Mouse (Mus musculus): Measurements from ENCODE around the gene Zfp52. TPM values are rescaled to one million over a fixed set of nuclear protein-coding genes. Genes with fewer than 3 reads are reported as not detected.
A peak's percentile ranks its signal among the peaks of the same experiment; 100 is the strongest.

Gene Zfp52
- total RNA-seq (2021): 1 to 10 TPM; 5.7 to 8.0 TPM
- long read RNA-seq, experiment 1, transcript Zfp52-202 (5 exons, 3,164 nt): major isoform, 13 of 18 reads
- long read RNA-seq, experiment 1, partial matches to known transcripts: 1 of 18 reads
- long read RNA-seq, experiment 1, other reads (novel, unspliced or antisense): 4 of 18 reads
- long read RNA-seq, experiment 2, transcript Zfp52-202 (5 exons, 3,164 nt): major isoform, 13 of 16 reads
- long read RNA-seq, experiment 2, partial matches to known transcripts: 0 of 16 reads
- long read RNA-seq, experiment 2, other reads (novel, unspliced or antisense): 3 of 16 reads

GRCm38 (mm10) chr17:21535096-21536001 is at the start of gene Zfp52:
TSS of gene Zfp52 (plus strand) at chr17:21535539.
- H3K4me3 ChIP-seq: peak within 1 kb of the TSS; percentile 76
- intact Hi-C loops (cut with DNase I): loop anchor here (10.0 kb wide), 2 partner anchors 199 to 301 kb away; partner anchors contain the start of gene Zfp229
- no peak for TF ChIP-seq CTCF (IDR thresholded peaks at IDR 0.05)
- H3K27ac ChIP-seq: peak within 1 kb of the TSS; percentile 88
- DNase-seq: peak; percentile 75

- Histone ChIP-seq H3K27ac (peak within 1 kb of the TSS; percentile 85), H3K4me3 (peak within 1 kb of the TSS; percentile 92)
- intact Hi-C loops (cut with DNase I): no loop called here
- DNase-seq: peak; percentile 90
- no peak; the same call in 1 of the 2 replicates for TF ChIP-seq CTCF (IDR thresholded peaks at IDR 0.05)
These were observed 46.4 kb upstream of the Zfp52 start, which contains the start of gene Zfp53 for GRCm38 (mm10) chr17:21488760-21489499. TSS of gene Zfp53 (plus strand) at chr17:21488998.

GRCm38 (mm10) chr17:21489500-21490001 is 45.8 kb upstream of the Zfp52 start:
- intact Hi-C loops (cut with DNase I): loop anchor here (5.0 kb wide), 1 partner anchor 32 kb away; no protein-coding TSS in a partner anchor
- Histone ChIP-seq H3K4me3 (peak overlapping the region; percentile 92), H3K27ac (peak overlapping the region; percentile 85)
- TF ChIP-seq CTCF (IDR thresholded peaks at IDR 0.05): no peak
- no peak for DNase-seq

GRCm38 (mm10) chr17:21501365-21501764 is 34.0 kb upstream of the Zfp52 start:
- no peak for TF ChIP-seq CTCF (IDR thresholded peaks at IDR 0.05)

GRCm38 (mm10) chr17:21504524-21504923 is 30.8 kb upstream of the Zfp52 start:
- intact Hi-C loops (cut with DNase I): no loop called here
- TF ChIP-seq CTCF (IDR thresholded peaks at IDR 0.05): peak; percentile 28; the same call in 1 of the 2 replicates
- no peak overlapping the region for H3K27ac ChIP-seq
- no peak for DNase-seq
- no peak overlapping the region for H3K4me3 ChIP-seq

More at GRCm38 (mm10) chr17:21501365-21501764, 34.0 kb upstream of the Zfp52 start:
- Histone ChIP-seq H3K4me3 (no peak overlapping the region), H3K27ac (no peak overlapping the region)
- intact Hi-C loops (cut with DNase I): no loop called here
- no peak for DNase-seq

- DNase-seq: no peak
- intact Hi-C loops (cut with DNase I): no loop called here
- Histone ChIP-seq H3K27ac (no peak overlapping the region), H3K4me3 (no peak overlapping the region)
- no peak for TF ChIP-seq CTCF (IDR thresholded peaks at IDR 0.05)
These were observed 29.1 kb upstream of the Zfp52 start for GRCm38 (mm10) chr17:21506258-21506657.

- intact Hi-C loops (cut with DNase I): no loop called here
- Histone ChIP-seq H3K27ac (peak overlapping the region; percentile 77), H3K4me3 (no peak overlapping the region)
- no peak for TF ChIP-seq CTCF (IDR thresholded peaks at IDR 0.05)
- DNase-seq: no peak
These were observed 25.6 kb upstream of the Zfp52 start for GRCm38 (mm10) chr17:21509756-21510155.

- peak; percentile 87 for TF ChIP-seq CTCF (IDR thresholded peaks at IDR 0.05)
- intact Hi-C loops (cut with DNase I): loop anchor here (2.0 to 5.0 kb wide), 4 partner anchors 17 to 243 kb away; partner anchors contain the start of genes Zfp51 and Zfp54
- DNase-seq: peak; percentile 65
- Histone ChIP-seq H3K27ac (peak overlapping the region; percentile 97), H3K4me3 (peak overlapping the region; percentile 79)
These were observed 19.8 kb upstream of the Zfp52 start for GRCm38 (mm10) chr17:21515403-21516105.

GRCm38 (mm10) chr17:21516201-21517129 is 18.9 kb upstream of the Zfp52 start:
- Histone ChIP-seq H3K4me3 (peak overlapping the region; percentile 79), H3K27ac (peak overlapping the region; percentile 97)
- intact Hi-C loops (cut with DNase I): loop anchor here (2.0 to 5.0 kb wide), 4 partner anchors 16 to 244 kb away; partner anchors contain the start of genes Zfp51 and Zfp54
- DNase-seq: peak; percentile 84
- TF ChIP-seq CTCF (IDR thresholded peaks at IDR 0.05): no peak

- no peak for TF ChIP-seq CTCF (IDR thresholded peaks at IDR 0.05)
- DNase-seq: no peak
- intact Hi-C loops (cut with DNase I): loop anchor here (2.0 to 5.0 kb wide), 4 partner anchors 16 to 244 kb away; partner anchors contain the start of genes Zfp51 and Zfp54
- Histone ChIP-seq H3K27ac (peak overlapping the region; percentile 97), H3K4me3 (peak overlapping the region; percentile 79)
These were observed 18.1 kb upstream of the Zfp52 start for GRCm38 (mm10) chr17:21517130-21517671.
